Mouse (Mus musculus): ENCODE data around the gene Atxn10. TPM values are rescaled to one million over a fixed set of nuclear protein-coding genes. Genes with fewer than 3 reads are reported as not detected.

Atxn10 gene
- polyA plus RNA-seq, 1 experiment: 17.3 TPM

DNA sequence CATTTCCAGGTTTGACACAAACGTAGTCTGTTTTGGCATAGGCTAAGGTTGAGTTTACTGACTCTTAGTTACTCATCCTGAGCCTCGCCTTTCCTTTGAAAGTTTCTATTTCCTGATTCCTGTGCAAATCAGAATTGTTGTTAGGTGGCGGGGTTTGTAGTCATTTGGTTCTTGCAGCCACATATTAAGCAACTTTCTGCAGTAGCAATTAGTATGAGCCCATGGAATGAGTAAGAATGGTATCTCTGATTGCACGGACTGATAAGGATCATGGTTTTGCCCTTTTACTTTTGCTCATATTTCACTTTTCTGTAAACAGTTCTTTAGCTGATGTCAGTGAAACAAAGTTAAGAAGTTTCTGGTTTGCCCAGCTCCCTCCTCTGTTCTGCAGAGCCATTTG is 53.9 kb downstream of the Atxn10 start:
- 48% methylated on average over 4 of the region's 4 CpGs for WGBS
- DNase-seq (ENCODE audit: low read depth, low spot score): no peak

DNA sequence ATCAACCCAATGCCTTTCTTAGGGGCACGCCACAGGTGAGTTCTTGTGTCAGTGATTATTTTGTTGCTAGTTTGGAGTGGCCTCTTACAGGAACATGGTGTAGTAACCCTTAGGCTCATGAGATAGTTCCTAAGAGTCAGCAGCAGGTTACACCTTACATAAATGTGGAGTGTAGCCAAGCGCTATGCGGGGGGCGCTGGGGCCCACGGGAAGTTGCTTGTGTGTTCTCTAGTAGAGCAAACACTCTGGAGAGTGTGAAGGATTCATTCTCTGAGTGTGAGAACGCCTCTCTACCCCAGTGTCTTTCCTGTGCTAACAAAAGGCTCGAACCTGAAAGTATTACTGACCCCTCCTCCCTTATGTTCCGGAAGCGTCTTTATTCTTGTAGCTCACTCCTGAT is 59.3 kb downstream of the Atxn10 start:
- no peak for DNase-seq (ENCODE audit: low read depth, low spot score)
- WGBS: 87% methylated on average over 9 of the region's 9 CpGs

DNA sequence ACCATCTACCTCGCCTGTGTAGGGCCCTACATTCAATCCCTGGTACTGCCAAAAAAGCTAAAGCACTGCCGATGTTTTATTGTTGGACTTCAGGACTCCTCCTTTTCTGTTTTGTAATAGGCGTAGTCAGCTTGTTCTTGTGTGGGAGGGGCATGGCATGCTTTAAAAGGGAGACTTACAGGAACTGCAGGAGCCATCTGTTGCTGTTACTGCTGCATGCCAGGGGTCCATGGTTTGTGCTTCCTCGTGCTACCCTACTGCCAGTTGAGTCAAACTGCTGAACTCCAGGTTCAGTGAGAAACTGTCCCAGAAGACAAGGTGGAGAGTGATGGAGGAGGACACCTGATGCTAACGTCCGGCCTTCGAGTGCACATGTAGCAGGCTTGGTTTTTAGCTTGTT is 65.9 kb downstream of the Atxn10 start:
- DNase-seq (ENCODE audit: low read depth, low spot score): no peak
- WGBS: 60% methylated on average over 7 of the region's 7 CpGs

DNA sequence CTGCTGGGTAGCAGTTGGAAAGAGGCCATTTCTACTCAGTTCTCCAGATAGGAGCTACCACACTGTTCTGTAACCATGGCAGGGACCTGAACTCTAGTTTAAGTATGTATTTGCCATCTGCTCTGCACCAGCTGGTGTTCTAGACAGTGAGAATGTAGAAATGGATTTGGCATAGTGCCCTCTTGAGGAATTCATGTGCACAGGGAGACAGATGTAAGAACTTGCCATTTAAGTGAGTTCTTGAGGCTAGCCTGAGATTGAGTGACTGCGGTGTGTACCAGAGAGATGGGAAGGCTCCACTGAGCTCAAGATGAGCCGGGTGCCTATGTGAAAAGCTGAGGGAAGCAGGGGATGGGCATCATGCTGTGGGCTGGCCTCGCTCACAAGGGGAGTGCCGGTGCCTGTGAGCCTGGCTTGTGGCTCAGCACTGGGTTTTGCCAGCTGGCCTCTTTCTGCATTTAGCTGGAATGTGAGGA is 67.2 kb downstream of the Atxn10 start:
- 76% methylated on average over 4 of the region's 4 CpGs for WGBS
- DNase-seq (ENCODE audit: low read depth, low spot score): no peak

DNA sequence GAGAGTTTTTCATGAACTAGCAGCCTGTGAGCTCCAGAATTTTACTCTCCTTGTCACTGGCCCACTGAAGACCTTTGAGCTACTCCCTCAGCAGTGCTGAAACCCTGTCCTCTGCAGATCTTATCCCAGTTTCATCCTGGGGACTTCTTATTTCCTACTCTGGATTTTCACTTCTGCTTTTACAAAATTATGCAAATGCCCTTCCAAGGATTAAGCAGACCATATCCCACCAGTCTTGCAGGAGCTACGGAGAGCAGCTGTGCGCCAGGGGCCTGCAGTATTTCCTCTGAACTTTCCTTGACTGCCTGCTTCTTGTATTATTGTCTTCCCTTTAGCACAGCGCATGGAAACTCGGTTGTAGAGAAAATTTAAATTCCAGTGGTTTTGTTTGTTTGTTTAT is 68.7 kb downstream of the Atxn10 start:
- DNase-seq (ENCODE audit: low read depth, low spot score): no peak
- WGBS: 80% methylated on average over 4 of the region's 4 CpGs

DNA sequence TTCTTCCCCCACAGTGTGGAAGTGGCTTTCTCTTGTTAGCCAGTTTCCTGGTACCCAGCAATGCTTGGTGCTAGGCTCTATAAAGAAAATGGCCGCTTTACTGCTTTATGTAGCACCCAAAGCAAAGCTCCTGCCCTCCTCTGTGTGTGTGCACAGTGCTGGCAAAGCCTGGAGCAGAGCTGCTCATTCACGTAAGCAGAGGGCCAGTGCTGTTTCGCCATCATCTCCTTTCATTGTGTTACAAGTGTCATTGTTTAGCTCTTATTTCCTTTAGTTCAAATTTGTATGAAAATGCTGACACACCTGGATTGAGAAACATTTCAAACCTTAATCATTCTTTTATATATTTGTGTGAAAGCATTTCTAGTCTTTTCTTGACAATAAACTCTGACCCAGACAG is 69.5 kb downstream of the Atxn10 start:
- 85% methylated on average over 3 of the region's 3 CpGs for WGBS
- DNase-seq (ENCODE audit: low read depth, low spot score): no peak

DNA sequence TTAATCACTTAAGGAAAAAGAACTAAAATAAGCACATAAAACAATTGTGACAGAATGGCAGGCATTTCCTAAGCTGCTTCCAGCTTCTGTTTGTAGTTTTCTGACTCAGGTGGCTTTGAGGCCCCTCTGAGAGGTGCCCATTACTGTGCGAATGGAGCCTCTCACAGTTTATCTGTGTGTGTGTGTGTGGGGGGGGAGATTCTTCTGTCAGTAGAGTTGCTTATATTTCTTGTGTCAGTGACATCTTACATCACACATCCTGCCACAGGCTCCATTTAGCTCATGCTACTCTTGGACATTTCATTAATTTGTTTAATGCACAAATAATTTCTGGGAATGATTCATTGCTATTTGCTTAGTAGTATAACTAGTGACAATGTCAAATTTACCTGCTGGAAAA is 70.8 kb downstream of the Atxn10 start:
- 90% methylated on average over 1 of the region's 1 CpGs for WGBS
- DNase-seq (ENCODE audit: low read depth, low spot score): no peak

DNA sequence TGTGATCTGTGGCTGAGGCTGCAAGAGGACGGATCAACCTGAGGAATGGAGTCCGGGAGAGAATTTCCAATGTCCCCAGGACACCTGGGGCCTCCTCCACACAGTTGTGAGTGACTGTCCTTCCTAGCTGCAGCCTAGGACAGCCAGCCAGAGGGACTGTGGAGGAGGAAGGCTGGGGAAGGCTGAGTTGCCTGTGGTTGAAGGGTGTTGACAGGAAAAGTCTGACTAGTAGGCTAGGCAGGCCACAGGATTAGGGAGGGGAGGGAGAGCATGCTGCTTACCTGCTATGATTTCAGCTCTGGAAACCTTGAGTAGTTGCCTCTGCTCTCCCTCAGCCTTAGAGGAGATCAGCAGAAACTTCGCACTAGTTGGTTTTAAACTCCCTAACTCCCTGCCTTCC is 71.3 kb downstream of the Atxn10 start:
- WGBS: 93% methylated on average over 3 of the region's 3 CpGs
- DNase-seq (ENCODE audit: low read depth, low spot score): no peak

DNA sequence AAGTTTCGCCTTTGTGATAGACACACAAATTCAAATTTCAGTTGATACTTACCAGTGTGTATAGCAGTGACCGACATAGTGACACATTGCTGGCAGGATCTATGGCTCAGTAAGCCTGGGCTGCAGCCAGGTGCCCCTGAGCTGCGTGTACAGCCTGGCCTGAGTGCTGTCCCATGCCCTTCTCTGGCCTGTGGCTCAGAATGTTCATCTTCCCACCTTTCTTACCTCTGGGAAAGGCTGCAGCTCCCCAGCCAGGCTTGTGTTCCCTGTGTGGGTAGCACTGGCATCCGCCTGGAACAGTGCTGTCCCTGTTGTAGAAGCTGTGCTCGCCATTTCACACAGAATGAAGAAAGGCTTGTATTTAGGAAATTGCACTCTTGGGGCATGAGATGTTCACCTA is 72.7 kb downstream of the Atxn10 start:
- WGBS: 87% methylated on average over 5 of the region's 5 CpGs
- DNase-seq (ENCODE audit: low read depth, low spot score): no peak

DNA sequence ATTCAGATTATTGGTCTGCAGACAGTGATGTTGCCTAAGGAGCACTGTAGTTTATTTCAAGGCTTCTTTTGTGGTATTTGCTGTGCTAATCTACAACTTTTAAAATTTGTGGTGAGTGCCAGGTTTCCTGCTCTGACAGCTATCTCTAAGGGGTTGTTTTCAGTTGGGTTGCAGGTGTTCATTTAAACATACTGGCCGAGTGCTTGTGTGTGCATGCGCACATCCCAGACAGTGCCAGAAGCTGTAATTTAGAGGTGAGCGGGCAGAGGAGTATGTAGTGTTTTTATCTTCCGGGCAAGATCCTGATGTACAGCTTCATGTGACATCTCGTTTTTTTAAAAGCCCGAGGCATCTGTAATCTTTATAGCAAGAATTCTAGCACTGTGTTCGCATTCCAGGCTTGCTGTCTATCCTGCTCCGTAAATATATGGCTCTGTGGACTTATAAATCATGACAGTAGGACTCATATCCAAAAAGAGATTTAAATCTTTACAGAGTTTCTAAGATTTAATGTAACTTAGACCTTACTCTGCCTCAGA is 73.3 kb downstream of the Atxn10 start:
- WGBS: 67% methylated on average over 8 of the region's 8 CpGs

DNA sequence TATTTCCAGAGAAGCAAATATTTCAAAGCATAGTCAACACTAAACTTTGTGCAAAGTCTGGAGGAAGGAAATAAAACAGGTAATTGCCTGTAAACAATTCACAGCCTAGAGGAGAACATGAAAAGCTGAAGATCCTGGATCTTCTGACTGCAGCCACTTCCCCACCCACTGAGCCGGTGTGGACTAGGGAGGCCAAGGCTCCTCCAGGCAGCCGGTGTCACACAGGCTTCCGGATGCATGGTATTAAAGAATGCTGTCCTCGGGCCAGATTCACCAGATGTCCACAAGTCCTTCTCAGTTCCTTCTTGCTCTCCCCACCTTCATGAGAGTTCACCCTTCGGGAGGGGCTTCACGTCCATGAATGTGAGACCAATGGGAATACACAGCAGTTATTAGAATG is 73.8 kb downstream of the Atxn10 start:
- 62% methylated on average over 6 of the region's 6 CpGs for WGBS
- no peak for DNase-seq (ENCODE audit: low read depth, low spot score)

More for the DNA sequence above, 73.3 kb downstream of the Atxn10 start:
- no peak for DNase-seq (ENCODE audit: low read depth, low spot score)

DNA sequence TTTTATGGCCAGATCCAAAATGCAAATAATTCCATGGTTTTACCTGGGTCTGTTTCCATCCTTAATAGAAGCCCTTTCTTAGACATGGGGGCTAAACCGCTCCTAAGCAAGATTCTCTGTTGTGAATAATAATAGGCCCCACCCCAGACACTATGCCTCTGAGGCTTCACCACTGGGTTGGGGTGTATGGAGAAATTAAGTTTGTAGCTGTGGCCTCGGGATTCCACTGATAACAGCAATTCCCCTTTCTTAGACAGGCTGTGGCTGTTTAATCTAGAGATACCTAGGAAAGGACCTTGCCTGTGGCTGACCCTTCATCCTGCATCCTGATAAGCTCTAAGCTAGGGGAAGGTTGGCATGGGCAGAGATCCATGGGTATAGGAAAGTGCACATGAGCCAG is 78.6 kb downstream of the Atxn10 start:
- 86% methylated on average over 2 of the region's 2 CpGs for WGBS
- DNase-seq (ENCODE audit: low read depth, low spot score): no peak

DNA sequence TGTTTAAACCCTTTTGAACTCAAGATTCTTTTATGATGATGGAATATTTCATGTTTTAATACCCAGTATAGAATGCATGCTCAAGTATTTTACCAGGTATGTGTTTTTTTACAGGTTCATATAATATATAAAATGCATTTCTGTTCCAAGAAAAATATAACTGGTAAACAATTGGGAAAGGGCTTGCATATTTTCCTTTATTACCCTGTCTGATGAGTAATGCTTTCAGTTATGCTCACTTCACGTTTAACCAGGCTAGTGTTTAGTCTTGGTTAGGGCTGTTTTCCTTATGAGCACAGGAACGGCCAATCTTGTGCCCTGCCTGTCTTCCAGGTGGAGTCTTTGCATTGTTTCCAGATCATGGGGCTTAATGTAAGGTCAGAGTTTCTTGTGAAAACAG is 84.6 kb downstream of the Atxn10 start:
- no peak for DNase-seq (ENCODE audit: low read depth, low spot score)
- WGBS: 7% methylated on average over 2 of the region's 2 CpGs

DNA sequence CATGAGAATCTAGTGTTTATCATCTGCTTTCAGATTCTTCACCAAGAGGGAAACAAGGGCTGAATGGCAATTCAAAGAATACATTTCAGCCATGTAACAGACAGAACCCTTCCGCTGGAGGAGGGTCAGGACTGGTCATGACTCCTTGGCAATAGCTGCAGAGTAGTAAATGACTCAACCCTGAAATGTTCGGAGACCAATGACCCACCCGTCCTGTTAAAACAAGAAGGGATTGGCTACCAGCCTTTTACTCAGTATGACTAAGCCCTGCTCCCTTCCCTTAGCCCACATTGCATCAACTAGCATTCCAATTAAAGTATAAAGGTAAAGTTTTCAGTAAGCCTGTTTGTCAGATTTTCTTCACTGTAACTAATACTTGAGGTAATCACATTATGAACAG is 88.2 kb downstream of the Atxn10 start:
- 22% methylated on average over 3 of the region's 3 CpGs for WGBS
- DNase-seq (ENCODE audit: low read depth, low spot score): no peak

DNA sequence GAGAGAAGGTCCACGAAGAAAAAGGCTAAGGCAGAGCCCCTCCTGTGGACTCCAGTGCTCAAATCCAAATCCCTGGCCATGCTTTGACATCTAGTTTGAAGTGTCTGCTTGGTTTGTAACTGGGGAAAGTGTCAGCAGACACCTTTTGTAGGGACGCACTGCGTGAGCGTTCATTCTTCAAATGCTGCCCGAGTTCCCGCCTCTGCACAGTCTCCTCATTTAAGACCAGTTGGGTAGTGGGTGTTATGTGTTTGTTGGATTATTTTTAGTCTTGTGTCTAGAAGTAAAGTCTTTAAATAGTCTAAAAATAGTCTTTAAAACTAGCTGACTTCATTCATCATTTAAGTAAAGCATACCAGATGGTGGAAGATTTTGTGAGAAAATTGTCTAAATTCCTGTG is 92.1 kb downstream of the Atxn10 start:
- WGBS: 91% methylated on average over 6 of the region's 6 CpGs
- DNase-seq (ENCODE audit: low read depth, low spot score): no peak

DNA sequence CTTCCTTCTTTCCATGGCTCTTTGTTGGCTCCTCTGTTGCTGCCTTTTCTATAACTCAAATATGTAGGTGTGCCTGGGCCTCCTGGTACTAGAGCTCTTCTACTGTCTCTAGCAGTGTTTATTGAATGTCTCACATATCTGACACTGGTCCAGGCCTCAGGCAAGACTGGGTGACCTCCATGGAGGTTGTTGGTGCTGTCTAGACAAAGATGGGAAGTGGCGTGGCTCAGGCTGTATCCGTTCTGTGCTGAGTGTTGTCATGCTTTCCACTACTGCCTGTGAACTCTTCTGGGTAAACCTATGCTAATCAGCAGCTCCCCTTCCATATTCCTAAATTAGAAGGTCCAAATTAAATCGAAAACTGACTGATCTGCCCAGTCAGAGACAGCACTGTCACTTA is 106.5 kb downstream of the Atxn10 start:
- DNase-seq (ENCODE audit: low read depth, low spot score): no peak
- 86% methylated on average over 3 of the region's 3 CpGs for WGBS

DNA sequence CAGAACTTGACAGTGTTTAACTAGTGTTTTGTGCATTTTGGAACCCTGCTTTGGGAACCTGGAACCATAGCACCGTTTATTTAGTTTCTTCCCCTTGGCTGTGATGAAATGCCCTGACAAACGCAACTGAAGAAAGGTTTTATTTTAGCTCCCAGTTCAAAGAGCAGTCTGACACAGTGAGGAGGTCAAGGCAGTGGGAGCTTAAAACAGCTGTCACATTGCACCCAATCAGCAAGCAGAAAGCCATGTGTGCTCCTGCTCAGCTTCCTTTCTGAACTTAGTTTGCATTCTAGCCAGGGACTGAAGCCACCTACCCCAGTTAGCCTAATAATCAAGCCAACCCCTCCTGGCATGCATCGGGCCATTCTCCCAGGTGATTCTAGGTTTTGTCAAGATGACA is 110.6 kb downstream of the Atxn10 start:
- 63% methylated on average over 3 of the region's 3 CpGs for WGBS
- no peak for DNase-seq (ENCODE audit: low read depth, low spot score)

DNA sequence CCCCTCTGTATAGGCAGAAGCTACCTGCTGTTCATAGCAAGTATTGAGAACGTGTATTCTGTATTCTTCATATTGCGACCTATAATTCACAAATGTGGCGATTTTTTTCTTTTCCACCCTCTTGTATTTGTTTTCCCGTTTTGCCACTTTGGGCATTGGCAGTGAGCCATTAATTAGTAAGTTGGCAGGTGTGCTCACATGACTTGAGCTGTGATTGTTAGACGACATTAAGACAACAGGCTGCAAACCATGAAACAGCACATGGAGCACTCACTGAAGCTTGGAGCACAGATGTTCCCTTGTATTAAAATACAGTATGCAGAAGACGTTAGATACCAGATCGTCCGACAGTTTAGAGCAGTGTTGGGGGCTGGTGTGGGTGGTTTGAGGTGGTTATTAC is 120.8 kb downstream of the Atxn10 start:
- 61% methylated on average over 8 of the region's 8 CpGs for WGBS
- DNase-seq (ENCODE audit: low read depth, low spot score): no peak

DNA sequence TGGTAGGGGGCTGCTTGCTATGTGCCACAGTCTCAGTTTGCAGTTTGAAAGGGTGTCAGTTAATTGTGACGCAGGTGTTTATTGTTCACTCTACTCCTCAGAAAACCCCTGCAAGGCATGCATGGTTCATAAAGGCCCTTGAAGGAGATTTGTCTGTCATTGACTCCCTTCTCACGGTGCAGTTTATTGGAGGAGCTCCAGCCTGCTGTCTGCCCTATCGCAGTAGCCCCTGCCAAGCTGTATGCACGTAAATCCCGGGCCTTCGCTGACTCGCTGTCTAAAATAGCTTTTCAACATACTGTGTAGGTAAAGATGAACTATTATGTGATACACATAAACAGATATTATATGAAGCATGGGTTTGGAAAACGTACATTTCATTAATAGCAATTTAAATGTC is 121.8 kb downstream of the Atxn10 start:
- no peak for DNase-seq (ENCODE audit: low read depth, low spot score)
- WGBS: 86% methylated on average over 8 of the region's 8 CpGs

DNA sequence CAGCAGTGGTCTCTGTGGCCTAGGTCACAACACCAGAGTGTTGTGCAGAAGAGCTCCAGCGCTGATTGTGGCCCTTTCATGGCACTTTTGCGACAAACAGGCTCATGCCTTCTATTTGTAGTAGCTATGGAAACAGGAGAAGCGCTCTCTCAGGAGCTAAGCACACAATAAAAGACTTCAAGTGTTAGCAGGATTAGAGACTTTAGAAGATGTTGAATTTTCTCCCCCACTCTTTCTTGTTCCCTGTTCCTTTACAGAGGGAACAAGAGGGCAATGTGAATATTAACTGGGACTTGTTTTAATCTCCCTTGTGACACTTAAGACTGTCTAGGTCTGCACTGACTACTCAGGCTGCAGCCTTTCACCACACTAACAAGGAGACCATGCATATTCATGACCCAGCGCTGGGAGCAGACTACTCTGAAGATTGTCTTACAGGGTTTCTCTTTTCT is 122.6 kb downstream of the Atxn10 start:
- 67% methylated on average over 4 of the region's 4 CpGs for WGBS
- DNase-seq (ENCODE audit: low read depth, low spot score): no peak

DNA sequence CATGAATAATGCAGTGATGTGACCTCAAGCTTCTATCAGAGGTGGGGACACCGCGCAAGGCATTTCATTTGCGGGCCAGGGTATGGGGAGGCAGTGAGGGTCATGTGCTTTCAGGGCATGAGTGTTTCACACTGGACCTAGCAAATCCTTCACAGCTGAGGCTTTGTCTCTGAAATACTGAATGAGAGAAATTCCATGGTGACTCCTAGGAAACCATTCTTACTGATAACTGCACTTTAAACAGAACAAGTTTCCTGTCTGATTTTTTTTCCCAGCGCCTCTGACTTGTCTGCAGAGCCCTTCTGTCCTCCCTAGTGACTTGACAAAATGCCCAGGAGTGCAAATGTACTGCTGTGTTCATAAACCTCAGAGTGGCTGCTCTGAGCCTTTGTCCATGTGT is 125.5 kb downstream of the Atxn10 start:
- no peak for DNase-seq (ENCODE audit: low read depth, low spot score)
- 89% methylated on average over 4 of the region's 4 CpGs for WGBS

DNA sequence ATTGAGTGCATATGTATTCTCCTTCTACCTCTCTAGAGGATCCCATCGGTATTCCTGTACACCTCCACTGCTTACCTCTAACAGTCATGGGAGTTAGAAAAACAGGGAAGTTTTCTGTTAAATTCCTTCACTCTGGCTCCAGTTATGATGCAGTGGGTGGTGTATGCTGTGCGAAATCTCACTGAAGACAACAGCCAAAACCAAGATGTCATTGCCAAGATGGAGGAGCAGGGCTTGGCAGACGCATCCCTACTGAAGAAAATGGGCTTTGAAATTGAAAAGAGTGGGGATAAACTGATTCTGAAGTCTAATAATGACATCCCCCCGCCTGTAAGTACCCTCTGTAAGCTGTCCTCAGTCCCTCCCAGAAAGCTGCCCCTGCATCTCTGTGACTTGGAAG is 126.1 kb downstream of the Atxn10 start:
- 85% methylated on average over 4 of the region's 4 CpGs for WGBS

More for the DNA sequence above, 126.1 kb downstream of the Atxn10 start:
- DNase-seq (ENCODE audit: low read depth, low spot score): no peak

Measured in large intestine, adult 2 months (tissue).